Mouse (Mus musculus) adrenal gland, postnatal 4 days (tissue): ENCODE results near the gene Prrt1. TPM values are rescaled to one million over a fixed set of nuclear protein-coding genes. Genes with fewer than 3 reads are reported as not detected.

Experiments
- total RNA-seq, 2 experiments: library from RNA; stranded (reverse); gene quantifications; 2 replicates each; pipeline ENCODE4 v1.2.3; 2021

Gene Prrt1
- total RNA-seq, 2 experiments from 2014 or later: 10.7 to 11.5 TPM

Other genes starting within 250 kb of the Prrt1 start
- gene BC051142, start 230.7 kb upstream of the Prrt1 start, total RNA-seq: 1 to 10 TPM; 5.8 to 6.3 TPM
- gene Btnl4, start 152.2 kb upstream of the Prrt1 start, total RNA-seq: not detected
- not detected for gene Btnl6, start 112.2 kb upstream of the Prrt1 start, total RNA-seq
- gene Notch4, start 65.3 kb upstream of the Prrt1 start, total RNA-seq: 10 to 100 TPM; 36.1 to 37.1 TPM
- 10 to 100 TPM in 1 of 2 experiments, 1 to 10 TPM in 1; 8.1 to 11.9 TPM for gene Gpsm3, start 39.7 kb upstream of the Prrt1 start, total RNA-seq
- 10 to 100 TPM; 61.7 to 63.6 TPM for gene Pbx2, start 38.3 kb upstream of the Prrt1 start, total RNA-seq
- gene Ager, start 31.7 kb upstream of the Prrt1 start, total RNA-seq: 1 to 10 TPM; 9.0 to 9.2 TPM
- 10 to 100 TPM; 66.5 to 74.2 TPM for gene Rnf5, start 25.8 kb upstream of the Prrt1 start, total RNA-seq
- 10 to 100 TPM; 73.4 to 77.7 TPM for gene Agpat1, start 25.3 kb upstream of the Prrt1 start, total RNA-seq
- gene Egfl8, start 13.6 kb upstream of the Prrt1 start, total RNA-seq: 10 to 100 TPM; 10.8 to 14.2 TPM
- gene Ppt2, start 1.0 kb upstream of the Prrt1 start, total RNA-seq: 10 to 100 TPM; 52.6 to 62.3 TPM
- 10 to 100 TPM; 13.2 to 16.3 TPM for gene Fkbpl, start 15.2 kb downstream of the Prrt1 start, total RNA-seq
- 10 to 100 TPM; 48.1 to 52.3 TPM for gene Atf6b, start 17.6 kb downstream of the Prrt1 start, total RNA-seq
- 10 to 100 TPM; 29.4 to 33.0 TPM for gene Tnxb, start 41.0 kb downstream of the Prrt1 start, total RNA-seq
- gene C4b, start 114.3 kb downstream of the Prrt1 start, total RNA-seq: 100 to 1,000 TPM; 105 to 151 TPM
- 1,000 to 10,000 TPM; 3,967 to 4,457 TPM for gene Cyp21a1, start 175.0 kb downstream of the Prrt1 start, total RNA-seq
- gene Stk19, start 207.4 kb downstream of the Prrt1 start, total RNA-seq: 10 to 100 TPM; 49.1 to 49.5 TPM
- gene Dxo, start 207.5 kb downstream of the Prrt1 start, total RNA-seq: 10 to 100 TPM; 72.5 to 73.2 TPM
- gene Skiv2l, start 220.7 kb downstream of the Prrt1 start, total RNA-seq: 10 to 100 TPM; 70.9 to 80.2 TPM
- gene Nelfe, start 220.9 kb downstream of the Prrt1 start, total RNA-seq: 10 to 100 TPM; 58.2 to 60.6 TPM
- 100 to 1,000 TPM in 1 of 2 experiments, 10 to 100 TPM in 1; 18.7 to 137 TPM for gene Cfb, start 233.0 kb downstream of the Prrt1 start, total RNA-seq
- 10 to 100 TPM; 23.6 to 26.2 TPM for gene Zbtb12, start 249.9 kb downstream of the Prrt1 start, total RNA-seq